Mouse (Mus musculus) ES-E14 (cell line): ENCODE data around the gene Abcg1.

Experiments used
- HCFC1 ChIP-seq: IDR thresholded peaks from 2 replicates; pipeline ENCODE4 v1.6.1; 2012; ENCODE audit warnings: low read length, inconsistent platforms, borderline replicate concordance; ENCODE audit not compliant: insufficient read depth
- MAFK ChIP-seq: IDR thresholded peaks from 2 replicates; pipeline ENCODE4 v1.6.1; 2014; ENCODE audit warnings: mild to moderate bottlenecking, low read depth, low read length, inconsistent platforms; ENCODE audit not compliant: insufficient read depth
- ZC3H11A ChIP-seq: IDR thresholded peaks from 2 replicates; pipeline ENCODE4 v1.6.1; 2012; ENCODE audit warnings: low read depth, mild to moderate bottlenecking, inconsistent platforms, low read length, borderline replicate concordance
- ZNF384 ChIP-seq: IDR thresholded peaks from 2 replicates; pipeline ENCODE4 v1.6.1; 2012; ENCODE audit warnings: low read depth, low read length, inconsistent platforms

DNA sequence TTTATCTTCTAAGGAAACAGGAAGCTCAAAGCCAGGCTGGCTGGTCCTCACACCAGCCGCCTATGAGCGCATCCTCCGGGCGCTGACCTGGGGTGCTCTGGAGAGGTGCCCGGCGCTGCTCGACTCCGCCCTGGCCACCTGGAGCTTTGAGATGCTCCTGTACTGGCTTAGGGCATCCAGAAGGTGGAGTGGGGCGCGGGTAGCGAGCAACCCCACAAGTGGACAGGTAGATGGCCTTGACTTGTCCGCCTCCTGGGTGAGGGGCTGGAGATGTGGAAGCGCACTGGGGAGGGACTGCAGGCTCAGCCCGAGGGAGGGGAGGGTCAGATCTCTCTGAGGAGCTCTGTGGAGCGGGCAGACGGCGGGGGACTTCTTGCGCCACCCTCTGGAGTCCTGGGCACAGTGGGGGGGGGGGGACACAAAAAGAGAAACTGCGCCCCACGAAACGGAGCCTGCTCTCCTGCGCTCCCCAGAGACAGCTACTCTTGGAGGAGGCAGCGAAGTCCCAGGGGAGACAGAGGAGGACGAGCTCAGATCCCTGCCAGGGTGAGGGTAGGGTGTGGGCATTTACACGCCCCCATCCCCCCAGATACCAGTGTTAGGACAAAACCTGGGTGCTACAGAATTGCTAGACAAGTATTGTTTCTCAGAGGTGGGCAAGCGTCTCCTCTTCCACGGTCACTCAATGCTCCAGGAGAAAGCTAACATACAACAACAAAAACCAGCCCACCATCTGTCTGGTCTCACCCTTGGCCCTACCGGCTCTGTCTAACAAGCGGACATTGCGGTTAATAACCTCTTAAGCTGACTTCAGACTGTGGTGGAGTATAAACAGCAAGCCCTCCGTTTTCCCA is 643 bp downstream of the Abcg1 start:
- no peak for TF ChIP-seq ZNF384
- no peak for TF ChIP-seq MAFK
- no peak for TF ChIP-seq ZC3H11A
- no peak for TF ChIP-seq HCFC1
